Mouse (Mus musculus): Measurements from ENCODE around the gene Skida1.

Skida1 gene

GRCm38 (mm10) chr2:18040347-18041160 lies 8.3 kb downstream of the Skida1 start:
- in situ Hi-C loops (cut with MboI) = loop anchor here (25.0 kb wide), 1 partner anchor 647 kb away; the partner anchor contains the start of genes Bmi1 and Spag6

DNA sequence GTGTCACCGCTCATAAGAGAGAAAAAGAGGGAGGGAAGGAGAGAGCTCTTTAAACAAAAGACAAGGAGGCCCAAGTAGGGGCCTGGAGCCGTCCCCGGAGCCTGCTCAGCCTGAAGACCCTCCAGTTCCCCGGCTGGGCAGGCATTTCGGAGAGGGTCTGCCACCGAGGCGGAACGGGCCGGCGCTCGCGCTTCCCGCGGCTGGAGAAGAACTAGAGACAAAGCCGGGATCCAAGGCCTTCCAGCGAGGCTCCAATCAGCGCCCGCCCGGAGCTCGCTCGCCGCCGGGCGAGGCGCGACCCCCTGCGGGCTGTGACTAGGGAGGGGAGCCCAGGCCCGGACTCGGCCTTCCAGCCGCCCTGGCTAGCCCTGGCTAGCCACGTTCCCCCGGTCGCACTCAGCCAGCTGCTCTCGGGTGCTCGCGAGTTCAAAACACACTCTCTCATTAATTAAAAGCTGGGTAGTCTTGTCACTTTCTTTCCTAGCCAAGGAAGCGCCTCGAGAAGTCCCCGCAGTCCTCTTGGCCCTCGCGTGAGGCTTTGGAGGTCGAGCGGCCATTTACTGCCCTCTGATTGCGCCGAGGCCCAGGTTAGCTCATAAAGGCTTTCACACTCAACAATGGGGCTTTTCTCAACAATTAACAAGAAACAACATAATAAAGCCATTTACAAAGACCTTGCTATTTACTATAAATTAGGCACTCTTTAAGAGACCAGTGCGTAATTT lies 9.1 kb downstream of the Skida1 start:
- in situ Hi-C loops (cut with MboI) = loop anchor here (25.0 kb wide), 1 partner anchor 648 kb away; the partner anchor contains the start of genes Bmi1 and Spag6

- in situ Hi-C loops (cut with MboI) = loop anchor here (25.0 kb wide), 1 partner anchor 648 kb away; the partner anchor contains the start of genes Bmi1 and Spag6
Measured at GRCm38 (mm10) chr2:18038895-18039371, 9.9 kb downstream of the Skida1 start.

DNA sequence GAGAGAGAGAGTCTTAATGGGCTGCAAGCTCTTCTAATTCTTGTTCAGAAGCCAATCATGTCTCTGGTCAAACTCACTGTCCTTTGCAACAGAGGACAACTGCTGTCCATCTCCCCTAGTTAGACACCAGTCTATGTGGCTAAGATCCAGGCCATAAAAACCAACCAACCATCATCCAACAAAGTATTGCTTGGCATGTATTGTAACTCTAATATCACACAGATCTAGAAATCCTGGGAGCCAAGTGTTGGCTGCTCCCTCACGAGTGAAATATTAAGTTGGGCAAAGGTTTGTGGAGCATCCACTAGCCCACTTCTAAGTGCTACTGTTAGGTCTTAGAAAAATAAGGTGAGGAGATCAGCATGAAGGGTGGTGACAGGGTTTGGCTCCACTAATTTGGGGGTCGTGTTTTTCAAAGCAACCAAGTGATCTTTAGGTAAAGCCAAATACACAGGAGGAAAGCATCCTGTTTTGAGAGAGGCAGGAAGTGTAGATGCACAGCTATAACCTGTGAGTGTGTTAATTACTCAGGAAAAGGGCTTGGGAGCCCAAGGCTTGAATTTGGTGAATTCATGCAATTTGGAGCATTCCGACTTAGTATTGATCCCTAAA lies 10.6 kb downstream of the Skida1 start:
- in situ Hi-C loops (cut with MboI) = loop anchor here (25.0 kb wide), 1 partner anchor 649 kb away; the partner anchor contains the start of genes Bmi1 and Spag6

- in situ Hi-C loops (cut with MboI) = loop anchor here (25.0 kb wide), 1 partner anchor 650 kb away; the partner anchor contains the start of genes Bmi1 and Spag6
Measured at GRCm38 (mm10) chr2:18037491-18037890, 11.4 kb downstream of the Skida1 start, which contains the start of gene A930004D18Rik. A930004D18Rik (minus strand) TSS chr2:18037737.

DNA sequence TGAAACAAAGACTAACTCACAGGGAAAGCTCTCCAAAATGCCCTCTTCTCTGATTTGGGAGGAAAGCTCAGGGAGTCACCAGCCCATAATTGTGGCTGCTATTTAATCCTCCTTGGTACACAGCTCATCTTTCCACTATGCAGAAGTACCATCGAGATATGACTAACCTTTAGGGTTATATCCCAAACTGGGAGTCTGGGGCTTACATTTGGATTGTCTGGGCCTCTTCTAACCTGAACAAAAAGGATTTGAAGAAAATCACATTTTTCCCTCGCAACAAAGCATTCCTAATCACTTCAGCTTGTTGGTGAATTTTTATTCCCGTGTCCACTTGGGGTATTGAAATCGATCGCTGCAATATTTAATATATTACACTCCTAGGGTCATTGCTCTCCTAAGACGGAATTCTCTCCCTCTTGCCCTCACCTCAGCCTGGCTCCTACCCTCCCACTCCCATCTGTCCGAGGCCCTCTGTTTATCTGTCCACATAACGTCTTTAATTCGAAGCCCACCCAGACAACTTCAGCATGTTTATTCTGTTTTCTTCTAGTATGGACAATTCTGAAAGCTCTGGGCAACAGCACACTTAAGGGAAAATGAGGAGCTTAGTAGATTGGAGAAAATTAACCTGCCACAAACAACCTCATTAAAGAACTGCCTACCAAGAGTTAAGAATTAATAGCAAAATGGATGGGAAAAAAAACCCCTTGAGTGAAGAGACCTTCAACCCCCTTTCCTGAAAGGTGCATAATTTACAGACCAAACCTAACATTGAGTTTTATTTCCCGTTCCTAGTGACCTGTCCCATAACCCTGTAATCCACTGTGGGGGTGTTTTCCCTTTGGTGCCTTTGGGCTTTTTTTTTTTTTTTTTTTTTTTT lies 14.2 kb downstream of the Skida1 start:
- in situ Hi-C loops (cut with MboI) = loop anchor here (25.0 kb wide), 1 partner anchor 653 kb away; the partner anchor contains the start of genes Bmi1 and Spag6

- in situ Hi-C loops (cut with MboI) = loop anchor here (25.0 kb wide), 1 partner anchor 654 kb away; the partner anchor contains the start of genes Bmi1 and Spag6
Measured at GRCm38 (mm10) chr2:18033166-18034108, 15.4 kb downstream of the Skida1 start.

- in situ Hi-C loops (cut with MboI) = loop anchor here (25.0 kb wide), 1 partner anchor 655 kb away; the partner anchor contains the start of genes Bmi1 and Spag6
Measured at GRCm38 (mm10) chr2:18032538-18032895, 16.3 kb downstream of the Skida1 start.

DNA sequence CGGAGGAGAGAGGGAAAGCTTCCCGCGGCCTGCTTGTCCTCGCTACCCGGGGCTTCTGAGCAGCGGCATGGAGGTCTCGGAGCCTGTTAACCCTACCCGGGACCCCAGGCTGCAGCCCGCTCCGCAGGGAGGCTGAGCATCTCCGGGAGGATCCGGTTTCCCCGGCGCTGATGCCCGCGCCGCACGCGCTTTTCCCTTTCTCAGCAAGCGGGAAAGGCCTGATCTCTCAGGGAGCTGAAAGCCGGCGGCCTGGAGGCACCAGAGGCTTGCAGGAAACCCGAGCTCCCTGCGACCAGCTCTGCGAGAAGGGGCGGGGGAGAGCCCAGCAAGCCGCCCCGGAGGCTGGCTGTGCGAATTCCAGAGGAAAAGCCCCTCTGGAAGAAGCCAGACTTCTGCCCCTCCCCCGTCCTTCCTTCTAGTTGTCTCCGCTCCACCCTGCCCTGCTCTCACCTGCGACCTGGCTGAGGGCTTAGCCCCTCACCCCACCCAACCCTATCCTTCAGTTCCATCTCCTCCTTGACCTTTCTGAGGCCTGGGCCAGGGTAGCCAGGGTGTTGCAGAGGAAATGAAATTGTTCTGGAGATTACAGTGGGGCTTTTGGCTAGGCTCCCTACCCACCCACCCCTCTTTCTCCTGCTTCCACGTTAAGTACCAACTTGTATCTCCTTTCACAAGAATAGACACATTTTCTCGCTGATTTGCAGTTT lies 16.9 kb downstream of the Skida1 start:
- in situ Hi-C loops (cut with MboI) = loop anchor here (25.0 kb wide), 1 partner anchor 655 kb away; the partner anchor contains the start of genes Bmi1 and Spag6

- in situ Hi-C loops (cut with MboI) = loop anchor here (25.0 kb wide), 1 partner anchor 656 kb away; the partner anchor contains the start of genes Bmi1 and Spag6
Measured at GRCm38 (mm10) chr2:18031271-18031821, 17.5 kb downstream of the Skida1 start.

DNA sequence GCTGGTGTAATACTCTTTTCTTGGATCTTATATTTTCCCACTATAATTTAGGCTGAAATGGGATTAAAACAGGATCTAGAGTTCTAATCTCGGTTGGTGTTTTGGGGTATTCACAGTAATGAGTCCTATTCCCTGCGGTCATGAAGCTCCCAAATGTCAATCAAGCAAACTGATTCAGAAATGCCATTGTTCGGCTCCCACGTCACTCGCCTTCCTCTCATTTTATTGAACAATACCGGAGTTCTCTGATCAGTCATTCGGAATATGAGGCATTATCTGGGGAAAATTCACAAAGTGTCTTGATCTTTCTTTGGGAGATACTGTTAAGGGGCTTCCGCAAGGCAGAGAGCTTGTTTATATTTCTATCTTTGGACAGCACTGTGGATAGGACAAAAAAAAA lies 18.3 kb downstream of the Skida1 start:
- in situ Hi-C loops (cut with MboI) = loop anchor here (25.0 kb wide), 1 partner anchor 657 kb away; the partner anchor contains the start of genes Bmi1 and Spag6

DNA sequence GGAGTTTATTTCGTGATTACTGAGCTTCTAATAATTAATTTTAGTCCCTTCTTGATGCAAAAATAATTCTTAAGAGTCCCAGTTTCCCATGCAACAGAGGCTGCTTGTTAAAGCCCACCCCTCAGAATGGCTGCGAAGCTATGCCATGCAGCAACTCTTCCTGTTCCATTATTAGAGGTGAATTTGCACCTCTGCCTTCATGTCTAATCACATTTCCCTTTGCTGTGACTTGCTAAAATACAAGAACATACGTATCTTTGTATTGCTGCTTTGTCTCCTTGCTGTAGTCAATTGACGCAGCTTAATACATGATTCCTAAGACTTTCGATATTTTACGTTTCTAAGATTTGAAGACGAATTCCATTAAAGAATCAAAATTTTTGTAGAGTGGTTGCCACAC lies 19.2 kb downstream of the Skida1 start:
- in situ Hi-C loops (cut with MboI) = loop anchor here (10.0 to 25.0 kb wide), 2 partner anchors 175 to 658 kb away; partner anchors contain the start of genes Bmi1 and Spag6

DNA sequence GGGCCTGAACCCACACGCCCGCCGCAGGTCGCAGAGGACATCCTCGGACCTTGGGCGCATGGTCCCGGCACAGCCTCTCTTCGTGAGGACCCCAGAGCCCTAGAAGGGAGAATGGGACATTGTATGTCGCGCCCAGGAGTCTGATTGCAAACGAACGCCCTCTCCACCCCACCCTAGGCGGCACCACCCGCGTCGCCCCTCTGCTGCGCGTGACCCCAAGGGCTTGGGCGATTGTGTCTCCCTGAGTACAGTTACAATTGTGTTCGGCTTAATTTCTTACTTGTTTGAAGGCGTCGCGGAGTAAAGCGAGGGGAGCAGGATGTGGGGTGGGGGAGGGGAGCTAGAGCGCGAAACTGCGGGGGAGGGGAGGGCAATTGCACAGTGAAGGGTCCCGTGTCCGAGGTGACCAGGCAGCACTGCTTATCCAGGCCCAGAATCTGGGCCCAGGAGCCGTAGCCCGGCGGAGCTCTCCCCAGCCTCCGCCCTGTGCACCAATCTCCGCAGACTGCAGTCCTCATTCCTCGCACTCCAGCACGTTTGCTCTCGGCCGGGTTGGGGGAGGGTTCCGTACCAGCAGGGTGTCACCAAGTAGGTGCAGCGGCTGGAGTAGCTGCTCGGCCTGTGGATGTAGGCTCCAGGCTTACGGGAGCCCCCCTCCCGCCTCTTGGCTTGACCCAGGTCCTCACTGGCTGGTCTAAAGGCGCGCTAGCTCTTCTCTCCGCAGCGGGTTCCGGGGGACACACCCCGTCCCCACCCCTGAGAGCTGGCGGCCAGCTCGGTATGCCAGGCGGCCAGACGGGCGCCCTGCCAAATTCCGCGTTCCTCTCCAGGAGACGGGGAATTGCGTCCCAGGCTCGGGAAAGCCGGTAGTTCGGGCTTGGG lies 20.5 kb downstream of the Skida1 start:
- in situ Hi-C loops (cut with MboI) = loop anchor here (10.0 to 25.0 kb wide), 2 partner anchors 176 to 659 kb away; partner anchors contain the start of genes Bmi1 and Spag6

DNA sequence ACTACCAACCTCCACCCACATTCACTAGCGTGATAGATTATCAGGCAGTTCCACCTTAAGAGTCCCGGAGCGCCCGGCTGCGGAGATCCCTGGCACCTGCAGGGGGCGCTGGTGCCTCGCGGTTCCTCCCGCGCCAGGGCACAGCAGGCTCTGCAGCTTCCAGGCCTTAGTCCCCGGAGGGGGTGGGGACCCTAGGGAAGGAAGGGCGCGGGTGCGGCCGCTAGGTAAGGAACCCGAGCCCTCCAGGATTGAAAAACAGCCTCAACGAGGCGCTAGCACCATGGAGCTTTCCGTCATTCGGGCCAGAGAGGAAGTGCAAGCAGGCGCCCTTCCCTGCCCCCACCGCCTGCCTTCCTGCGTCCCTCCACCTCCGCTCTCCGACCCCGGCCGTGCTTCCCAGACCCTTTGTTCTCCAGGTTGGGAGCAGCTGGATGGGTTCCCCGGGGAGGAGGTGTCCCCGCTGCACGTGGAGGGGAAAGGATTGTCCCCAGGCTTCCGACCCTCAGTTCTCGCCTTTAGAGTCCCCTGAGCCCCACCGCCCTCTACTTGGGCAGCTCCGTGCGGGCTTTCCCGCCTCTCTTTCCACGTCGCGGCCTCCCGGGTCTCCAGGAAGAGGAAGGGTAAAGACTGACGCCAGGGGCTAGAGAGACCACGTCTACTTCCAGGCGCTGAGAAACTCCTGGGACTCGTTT lies 21.3 kb downstream of the Skida1 start:
- in situ Hi-C loops (cut with MboI) = loop anchor here (10.0 to 25.0 kb wide), 2 partner anchors 177 to 660 kb away; partner anchors contain the start of genes Bmi1 and Spag6

DNA sequence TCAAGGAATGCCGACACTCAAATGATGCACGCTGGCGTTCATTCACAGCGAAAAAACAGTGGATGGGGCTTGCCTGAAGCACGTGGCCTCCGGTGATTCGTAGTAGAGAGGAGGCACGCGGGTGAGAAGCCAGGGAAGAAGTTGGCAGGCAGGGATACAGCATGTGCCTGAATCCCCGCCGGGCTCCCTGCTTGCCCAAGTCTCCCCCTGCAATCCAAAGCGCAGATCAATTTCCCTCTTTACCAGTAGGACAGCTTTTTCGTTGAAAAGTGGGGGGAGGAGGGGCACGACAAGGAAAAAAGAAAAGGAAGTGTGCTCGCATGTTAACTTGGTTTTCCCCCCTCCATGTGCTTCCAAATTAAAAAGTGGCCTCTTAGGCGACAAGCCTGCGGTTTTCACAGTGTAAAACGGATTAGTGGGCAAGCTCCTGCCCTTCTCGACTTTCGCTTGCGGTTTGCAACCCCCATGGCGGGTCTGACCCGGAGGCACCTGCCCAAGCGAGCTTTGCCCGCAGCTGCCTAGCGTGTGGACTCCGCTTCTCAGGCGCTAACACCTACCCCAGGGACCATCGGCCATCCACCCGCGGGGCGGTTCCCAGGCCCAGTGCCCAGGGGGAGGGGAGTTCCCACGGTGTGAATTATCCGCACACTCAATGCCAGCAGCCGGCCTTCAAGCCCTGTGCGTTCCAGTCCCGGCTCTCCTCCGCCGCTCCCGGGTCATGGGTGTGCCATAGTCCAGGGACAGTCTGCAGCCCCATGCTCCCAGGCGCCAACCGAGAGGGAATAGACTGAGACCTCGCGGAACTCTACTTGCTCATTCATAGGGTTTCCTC lies 22.5 kb downstream of the Skida1 start:
- in situ Hi-C loops (cut with MboI) = loop anchor here (10.0 to 25.0 kb wide), 2 partner anchors 178 to 661 kb away; partner anchors contain the start of genes Bmi1 and Spag6
